Mouse (Mus musculus) megakaryocyte, embryonic 14.5 days (primary cell): ENCODE measurements around the gene Thumpd2. TPM values are rescaled to one million over a fixed set of nuclear protein-coding genes. Genes with fewer than 3 reads are reported as not detected.

Experiments
- H3K27me3 ChIP-seq: replicated peaks from 2 replicates; pipeline ENCODE3; 2012; ENCODE audit warnings: inconsistent platforms
- H3K36me3 ChIP-seq: replicated peaks from 2 replicates; pipeline ENCODE3; 2012; ENCODE audit warnings: low read length, inconsistent platforms, mixed read lengths
- H3K4me1 ChIP-seq: 2 replicates; pipeline ENCODE4 v1.6.1; 2012; ENCODE audit warnings: inconsistent platforms
- H3K4me3 ChIP-seq: replicated peaks from 2 replicates; pipeline ENCODE3; 2012; ENCODE audit warnings: moderate library complexity, mild to moderate bottlenecking, inconsistent platforms
- H3K9me3 ChIP-seq: 2 replicates; pipeline ENCODE4 v1.6.1; 2012; ENCODE audit warnings: inconsistent platforms
- FLI1 ChIP-seq: IDR thresholded peaks from 2 replicates; pipeline ENCODE4 v1.6.1; 2012; ENCODE audit warnings: low read length, inconsistent platforms, mixed read lengths
- GATA1 ChIP-seq: IDR thresholded peaks from 3 replicates; pipeline ENCODE4 v1.6.1; 2012; ENCODE audit warnings: mixed read lengths, low read length, inconsistent platforms, borderline replicate concordance
- polyA plus RNA-seq: library from polyadenylated mRNA; stranded (reverse); fragments of >175 nt; gene quantifications from 2 replicates; pipeline ENCODE4 v1.2.3, GENCODE M21; 2012; ENCODE audit warnings: low replicate concordance; ENCODE audit not compliant: insufficient read depth

The Thumpd2 gene
- polyA plus RNA-seq, 1 experiment, result 0.68 TPM

DNA sequence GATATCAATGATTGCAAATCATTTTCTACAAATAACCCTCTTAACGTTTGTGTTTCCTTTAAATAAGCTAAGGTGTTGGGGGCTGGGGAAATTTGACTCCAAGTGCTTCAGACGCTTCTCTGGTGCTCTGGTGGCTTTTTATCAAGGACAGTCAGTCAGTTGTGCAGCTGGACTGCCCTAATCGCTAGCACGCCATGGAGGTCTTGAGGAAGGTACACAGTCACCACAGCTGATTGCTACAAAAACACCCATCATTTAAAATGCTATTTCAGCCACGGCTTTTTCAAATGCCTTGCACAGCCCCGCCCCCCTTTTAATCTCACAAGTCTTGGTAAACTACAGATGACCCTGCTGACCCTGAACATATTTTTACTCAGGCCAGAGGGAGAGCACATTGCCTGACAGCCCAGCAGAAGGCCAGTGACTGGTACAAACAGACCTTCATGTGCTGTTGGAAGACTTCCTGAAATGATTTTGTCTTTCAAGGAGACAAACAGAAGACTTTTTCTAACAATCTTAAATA is 2.5 kb downstream of the Thumpd2 start:
- Histone ChIP-seq H3K4me3 (no peak overlapping the region), H3K27me3 (no peaks in the 10 kb centered on the region), H3K9me3 (peaks cover 5% of the 10 kb centered on the region; the same call in 1 of the 2 replicates), H3K36me3 (peaks cover 38% of the 10 kb centered on the region), H3K4me1 (peaks cover 31% of the 10 kb centered on the region)
- TF ChIP-seq GATA1, result no peak
- no peak for TF ChIP-seq FLI1

DNA sequence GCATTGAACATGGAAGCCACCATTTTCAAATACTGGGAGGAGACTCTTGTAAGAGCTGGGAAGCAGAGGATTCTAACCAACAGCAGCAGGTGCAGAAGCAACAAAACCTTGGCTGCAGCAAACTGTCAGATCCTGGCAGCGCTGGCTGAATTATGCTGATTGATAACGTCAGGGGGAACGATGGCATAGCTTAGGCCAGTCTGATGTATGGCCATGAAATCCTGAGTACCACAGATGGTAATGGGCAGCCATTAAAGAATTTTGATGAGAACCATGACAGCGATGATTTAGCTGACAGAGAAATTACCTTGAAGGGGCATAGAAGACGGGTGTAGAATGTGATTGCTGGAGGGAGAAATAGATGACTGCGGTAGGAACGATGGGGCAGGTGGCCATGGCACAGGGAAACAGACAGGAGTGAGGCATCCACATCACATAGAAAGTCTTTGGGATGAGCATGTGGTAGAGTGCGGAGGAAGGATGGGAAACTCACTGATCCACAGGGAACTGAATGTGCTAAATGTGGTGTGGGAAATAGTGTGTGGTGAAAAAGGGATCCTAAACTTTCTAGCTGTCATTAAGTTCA is 8.0 kb downstream of the Thumpd2 start:
- H3K27me3 ChIP-seq, result no peaks in the 10 kb centered on the region
- no peak for TF ChIP-seq FLI1
- no peak for TF ChIP-seq GATA1
- H3K4me3 ChIP-seq, result no peak overlapping the region
- peaks cover 83% of the 10 kb centered on the region for H3K36me3 ChIP-seq
- H3K9me3 ChIP-seq, result peaks cover 5% of the 10 kb centered on the region; the same call in 1 of the 2 replicates
- peaks cover 23% of the 10 kb centered on the region for H3K4me1 ChIP-seq

DNA sequence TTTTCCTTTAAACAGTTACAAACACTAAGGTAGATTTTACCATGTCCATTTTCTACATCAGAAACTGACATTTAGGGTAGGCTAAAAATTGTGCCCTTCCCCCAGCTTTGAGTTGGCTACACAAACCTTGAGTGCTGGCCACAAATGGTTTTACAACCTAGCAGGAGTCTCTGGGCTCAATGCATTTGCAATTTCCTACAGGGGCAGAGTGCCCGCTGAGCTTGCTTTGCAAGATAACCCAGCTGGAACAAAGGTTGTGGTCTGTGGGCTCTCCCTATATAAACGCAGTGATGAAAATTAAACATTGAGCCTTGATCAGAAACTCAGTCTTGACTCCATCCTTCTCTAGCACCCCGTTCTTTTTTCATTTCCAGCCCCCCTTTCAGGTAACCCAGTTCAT is 8.8 kb downstream of the Thumpd2 start:
- Histone ChIP-seq H3K4me3 (no peak overlapping the region), H3K36me3 (peaks cover 84% of the 10 kb centered on the region), H3K9me3 (no peaks in the 10 kb centered on the region), H3K4me1 (peaks cover 22% of the 10 kb centered on the region), H3K27me3 (no peaks in the 10 kb centered on the region)
- TF ChIP-seq FLI1 (no peak), GATA1 (no peak)

DNA sequence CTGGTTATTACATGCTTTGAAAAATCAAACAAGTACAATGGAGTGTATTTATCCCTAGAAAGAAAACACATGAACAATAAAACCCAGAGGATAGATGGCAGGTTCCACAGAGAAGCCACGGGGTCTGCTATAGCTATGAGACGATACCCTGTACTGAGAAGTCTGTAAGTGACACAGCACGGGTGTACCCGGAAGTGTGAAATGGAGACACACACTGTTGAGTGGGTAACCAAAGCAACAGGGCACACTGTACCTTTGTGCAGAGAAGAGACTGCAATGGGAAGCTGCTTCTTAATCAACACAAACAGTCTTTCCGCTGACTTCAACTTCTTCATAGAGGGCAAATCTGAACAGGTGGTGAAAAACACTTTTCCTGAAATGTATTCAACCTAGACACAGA is 9.4 kb downstream of the Thumpd2 start:
- TF ChIP-seq FLI1 (no peak), GATA1 (no peak)
- Histone ChIP-seq H3K36me3 (peaks cover 85% of the 10 kb centered on the region), H3K4me1 (peaks cover 22% of the 10 kb centered on the region), H3K9me3 (no peaks in the 10 kb centered on the region), H3K4me3 (no peak overlapping the region), H3K27me3 (no peaks in the 10 kb centered on the region)

DNA sequence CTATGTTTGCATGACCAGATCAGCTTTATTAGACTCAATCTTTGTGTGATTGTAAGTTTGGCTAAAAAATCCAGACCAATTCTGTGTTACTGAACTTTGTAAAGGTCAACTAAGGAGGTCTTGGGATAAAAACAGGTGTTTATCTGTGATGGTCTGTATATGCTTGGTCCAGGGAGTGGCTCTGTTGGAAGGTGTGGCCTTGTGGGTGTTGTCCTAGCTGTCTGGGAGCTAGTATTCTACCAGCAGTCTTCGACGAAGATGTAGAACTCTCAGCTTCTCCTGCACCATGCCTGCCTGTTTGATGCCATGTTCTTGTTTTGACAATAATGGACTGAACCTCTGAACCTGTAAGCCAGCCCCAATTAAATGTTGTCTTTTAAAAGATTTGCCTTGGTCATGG is 11.6 kb downstream of the Thumpd2 start:
- peaks cover 88% of the 10 kb centered on the region for H3K36me3 ChIP-seq
- no peak for TF ChIP-seq FLI1
- no peaks in the 10 kb centered on the region for H3K27me3 ChIP-seq

DNA sequence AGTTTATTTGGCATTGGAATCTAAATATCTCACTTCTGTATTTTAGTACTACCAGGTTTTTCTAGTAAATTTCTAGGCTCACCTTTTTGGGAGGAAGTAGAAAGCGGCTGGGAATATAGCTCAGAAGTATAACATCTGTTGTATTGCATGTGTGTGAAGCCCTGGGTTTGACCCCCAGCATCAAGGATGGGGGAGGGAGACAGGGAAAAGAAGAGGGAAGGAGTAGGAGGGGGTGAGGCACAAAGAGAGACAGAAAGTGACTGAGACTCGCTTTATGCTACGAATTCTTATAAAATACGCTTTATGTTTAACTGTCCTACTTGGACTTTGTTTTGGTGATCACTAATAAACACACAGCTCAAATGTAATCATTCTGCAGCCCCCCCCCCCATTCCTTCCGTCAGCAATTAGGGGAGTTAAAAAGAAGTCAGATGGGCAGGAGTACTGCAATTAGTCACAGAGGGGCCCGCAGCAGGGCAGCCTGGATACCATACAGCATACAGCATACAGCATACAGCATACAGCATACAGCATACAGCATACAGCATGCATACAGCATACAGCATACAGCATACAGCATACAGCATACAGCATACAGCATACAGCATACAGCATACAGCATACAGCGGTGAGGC is 16.8 kb downstream of the Thumpd2 start:
- Histone ChIP-seq H3K27me3 (no peaks in the 10 kb centered on the region), H3K4me3 (peak overlapping the region; percentile 28), H3K36me3 (peaks cover 84% of the 10 kb centered on the region), H3K9me3 (no peaks in the 10 kb centered on the region), H3K4me1 (peaks cover 12% of the 10 kb centered on the region)
- TF ChIP-seq GATA1, result no peak
- no peak for TF ChIP-seq FLI1

More for the DNA sequence above, 11.6 kb downstream of the Thumpd2 start:
- no peaks in the 10 kb centered on the region for H3K9me3 ChIP-seq
- no peak overlapping the region for H3K4me3 ChIP-seq
- H3K4me1 ChIP-seq, result peaks cover 22% of the 10 kb centered on the region

DNA sequence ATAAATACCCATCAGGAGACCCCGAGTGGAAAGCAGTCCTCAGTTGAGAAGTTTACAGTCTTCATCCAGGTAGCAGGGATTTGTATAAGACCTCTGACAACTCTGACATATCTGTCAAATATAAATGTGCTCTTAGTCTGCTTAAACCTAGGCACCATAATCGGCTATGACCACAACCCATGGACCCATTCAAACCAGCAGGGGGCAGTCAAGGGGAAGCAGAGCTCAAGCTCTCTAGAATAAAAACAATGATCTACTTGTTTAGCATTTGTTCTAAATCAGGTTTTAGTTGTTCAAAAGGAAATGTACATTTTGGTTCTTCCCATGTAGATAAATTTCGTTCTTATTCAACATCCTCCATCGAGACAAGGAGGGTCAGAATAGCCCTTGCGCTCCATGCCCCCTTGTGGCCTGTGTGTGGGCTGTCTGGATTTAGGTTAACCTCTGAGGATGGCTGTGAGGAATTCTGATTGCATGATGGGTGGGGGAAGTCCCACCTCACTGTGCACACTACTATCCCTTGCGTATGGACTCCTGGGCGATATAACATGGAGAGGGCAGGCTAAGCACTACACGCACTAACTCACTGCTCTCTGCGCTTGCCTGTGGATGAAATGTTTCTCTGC is 19.2 kb downstream of the Thumpd2 start:
- TF ChIP-seq FLI1 (no peak), GATA1 (no peak)

DNA sequence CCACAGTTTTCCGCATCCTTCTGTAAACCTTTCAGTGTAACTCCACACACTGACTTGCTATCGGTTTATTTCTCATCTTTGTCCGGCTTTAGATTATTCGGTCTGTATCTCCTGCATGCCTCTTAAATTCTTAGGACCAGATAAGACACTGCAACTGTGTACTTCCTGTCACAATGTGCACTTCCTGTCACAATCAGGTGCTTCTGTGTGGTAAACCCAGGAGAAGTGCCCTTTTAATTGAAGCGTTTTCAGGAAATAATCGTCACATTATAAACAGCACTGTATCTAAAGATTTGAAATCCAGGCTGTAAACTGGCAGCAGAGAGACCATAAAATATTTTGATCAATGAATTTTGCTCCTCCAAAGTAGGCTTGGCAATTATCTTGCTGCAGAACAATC is 19.8 kb downstream of the Thumpd2 start:
- H3K27me3 ChIP-seq, result no peaks in the 10 kb centered on the region
- TF ChIP-seq GATA1 (no peak), FLI1 (no peak)
- H3K4me1 ChIP-seq, result peaks cover 18% of the 10 kb centered on the region
- no peak overlapping the region for H3K4me3 ChIP-seq
- no peaks in the 10 kb centered on the region for H3K9me3 ChIP-seq
- H3K36me3 ChIP-seq, result peaks cover 84% of the 10 kb centered on the region

More for the DNA sequence above, 19.2 kb downstream of the Thumpd2 start:
- no peaks in the 10 kb centered on the region for H3K27me3 ChIP-seq
- H3K4me3 ChIP-seq, result no peak overlapping the region
- peaks cover 84% of the 10 kb centered on the region for H3K36me3 ChIP-seq
- H3K9me3 ChIP-seq, result no peaks in the 10 kb centered on the region
- H3K4me1 ChIP-seq, result peaks cover 18% of the 10 kb centered on the region

DNA sequence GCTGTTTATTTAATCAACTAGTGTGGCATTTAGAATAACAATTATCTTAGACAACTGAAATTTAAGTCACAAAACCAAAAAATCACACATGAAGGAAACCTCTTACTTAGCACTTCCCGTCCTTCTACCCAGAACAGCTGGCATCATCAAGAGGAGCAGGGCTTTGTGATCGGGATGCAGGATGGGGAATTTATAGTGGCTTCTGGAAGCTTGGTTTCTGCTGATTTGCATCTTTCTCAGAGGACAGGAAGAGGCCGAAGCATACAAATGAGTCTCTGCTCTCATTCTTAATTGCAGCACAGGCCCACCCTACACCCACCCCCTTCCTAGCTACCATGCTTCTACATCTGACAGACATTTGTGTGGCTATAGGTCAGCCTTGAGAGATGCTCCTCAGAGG is 20.5 kb downstream of the Thumpd2 start:
- no peak for TF ChIP-seq GATA1
- TF ChIP-seq FLI1, result no peak
- Histone ChIP-seq H3K4me1 (peaks cover 18% of the 10 kb centered on the region), H3K36me3 (peaks cover 84% of the 10 kb centered on the region), H3K4me3 (no peak overlapping the region), H3K9me3 (no peaks in the 10 kb centered on the region), H3K27me3 (no peaks in the 10 kb centered on the region)

DNA sequence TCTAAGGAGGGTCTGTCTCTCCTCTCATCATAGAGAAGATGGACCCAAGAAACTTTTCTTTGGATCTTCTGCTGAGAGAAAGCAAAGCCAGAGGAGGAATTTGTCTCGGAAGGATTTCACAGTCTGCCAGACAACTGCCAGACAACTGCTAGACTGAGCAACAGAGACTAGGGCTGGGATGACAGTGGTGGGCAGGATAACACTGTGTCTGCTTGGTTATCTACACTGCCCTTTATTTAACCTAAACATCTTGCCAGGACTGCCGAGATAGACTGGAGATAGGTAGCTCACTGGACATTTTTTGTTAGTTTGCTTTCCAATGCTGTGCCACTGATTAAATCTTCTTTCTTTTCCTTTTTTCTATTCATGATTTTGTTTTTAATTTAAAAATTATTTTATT is 23.2 kb downstream of the Thumpd2 start:
- no peak overlapping the region for H3K4me3 ChIP-seq
- TF ChIP-seq GATA1, result no peak
- no peak for TF ChIP-seq FLI1
- H3K4me1 ChIP-seq, result peaks cover 28% of the 10 kb centered on the region
- no peaks in the 10 kb centered on the region for H3K9me3 ChIP-seq
- H3K36me3 ChIP-seq, result peaks cover 91% of the 10 kb centered on the region
- no peaks in the 10 kb centered on the region for H3K27me3 ChIP-seq
